Mouse (Mus musculus): ENCODE measurements around the gene Dnlz.

Gene Dnlz

DNA sequence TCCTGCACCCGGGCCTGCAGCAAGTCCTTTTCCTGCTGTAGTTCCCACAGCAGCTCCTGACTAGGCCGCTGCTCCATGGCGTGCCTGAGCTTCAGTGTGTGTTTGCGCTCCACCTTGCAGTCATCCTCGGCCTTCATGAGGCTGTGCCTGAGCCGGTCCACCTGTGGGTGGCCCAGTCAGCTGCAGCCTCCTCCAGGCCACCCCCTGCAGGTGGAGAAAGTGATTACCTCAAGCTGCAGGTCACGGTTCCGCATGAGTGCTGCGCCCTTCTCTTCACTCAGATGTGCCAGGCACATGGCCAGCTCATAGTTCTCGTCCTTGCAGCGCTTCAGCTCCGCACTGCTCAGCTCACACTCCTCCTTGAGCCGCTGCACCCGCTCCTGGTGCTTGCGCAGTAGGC lies 5.6 kb upstream of the Dnlz start:
- no peak for DNase-seq (ENCODE audit: low spot score in 2 of 2)

DNA sequence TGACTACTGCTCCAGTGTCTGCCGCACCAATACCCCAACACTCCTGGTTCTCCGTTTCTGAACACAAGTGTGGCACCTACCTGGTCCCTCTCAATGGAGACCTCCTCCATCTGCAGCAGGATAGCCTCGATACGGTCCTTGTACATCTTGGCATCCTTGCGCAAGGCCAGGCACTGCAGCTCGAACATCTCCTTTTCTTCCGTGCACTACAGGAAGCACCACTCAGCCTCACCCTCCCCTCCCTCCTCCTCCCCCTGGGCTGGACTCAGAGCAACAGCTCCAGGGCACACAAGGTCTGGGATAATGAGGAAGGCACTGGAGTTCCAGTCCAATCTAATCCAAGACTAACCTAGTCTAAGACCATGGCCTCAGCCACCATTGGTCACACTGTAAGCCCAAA lies 4.8 kb upstream of the Dnlz start:
- no peak for DNase-seq (ENCODE audit: low spot score in 2 of 2)

DNA sequence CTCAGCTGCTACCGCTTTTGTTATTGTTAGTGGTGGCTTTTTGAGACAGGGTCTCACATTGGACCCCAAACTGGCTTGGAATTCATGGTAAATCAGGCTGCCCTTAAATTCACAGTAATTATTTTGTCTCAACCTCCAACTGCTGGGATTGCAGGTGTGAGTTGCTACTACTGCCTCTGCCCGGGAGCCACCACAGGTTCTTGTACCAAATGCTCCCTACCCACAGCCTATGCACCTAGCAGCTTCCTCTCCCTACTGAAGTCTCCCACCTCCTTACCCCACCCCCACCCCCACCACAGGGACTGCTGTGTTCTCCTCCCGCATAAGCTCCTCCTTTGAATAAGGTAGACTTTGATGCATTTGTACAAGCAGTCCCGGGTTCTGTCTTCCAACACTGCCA lies 4.3 kb upstream of the Dnlz start:
- DNase-seq (ENCODE audit: low spot score in 2 of 2) = no peak

DNA sequence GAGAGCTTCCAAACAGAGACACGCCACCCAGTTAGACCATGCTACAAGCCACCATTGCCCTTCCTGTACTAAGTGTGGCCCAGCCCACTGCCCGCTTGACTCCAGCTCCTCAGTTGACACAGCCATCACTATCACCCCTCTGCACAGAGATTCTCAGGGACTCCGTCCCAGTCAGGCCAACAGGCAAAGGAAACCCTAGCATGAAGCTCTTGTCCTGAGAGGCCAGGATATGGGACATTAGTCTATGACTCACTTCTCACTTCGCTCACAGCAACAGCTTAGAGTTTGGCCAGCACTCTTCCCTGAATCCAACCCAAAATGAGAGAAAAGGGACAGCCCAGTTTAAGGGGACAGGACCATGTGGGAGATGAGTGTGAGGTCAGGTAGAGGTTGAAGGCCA lies 2.5 kb upstream of the Dnlz start:
- DNase-seq (ENCODE audit: low spot score in 2 of 2) = no peak

DNA sequence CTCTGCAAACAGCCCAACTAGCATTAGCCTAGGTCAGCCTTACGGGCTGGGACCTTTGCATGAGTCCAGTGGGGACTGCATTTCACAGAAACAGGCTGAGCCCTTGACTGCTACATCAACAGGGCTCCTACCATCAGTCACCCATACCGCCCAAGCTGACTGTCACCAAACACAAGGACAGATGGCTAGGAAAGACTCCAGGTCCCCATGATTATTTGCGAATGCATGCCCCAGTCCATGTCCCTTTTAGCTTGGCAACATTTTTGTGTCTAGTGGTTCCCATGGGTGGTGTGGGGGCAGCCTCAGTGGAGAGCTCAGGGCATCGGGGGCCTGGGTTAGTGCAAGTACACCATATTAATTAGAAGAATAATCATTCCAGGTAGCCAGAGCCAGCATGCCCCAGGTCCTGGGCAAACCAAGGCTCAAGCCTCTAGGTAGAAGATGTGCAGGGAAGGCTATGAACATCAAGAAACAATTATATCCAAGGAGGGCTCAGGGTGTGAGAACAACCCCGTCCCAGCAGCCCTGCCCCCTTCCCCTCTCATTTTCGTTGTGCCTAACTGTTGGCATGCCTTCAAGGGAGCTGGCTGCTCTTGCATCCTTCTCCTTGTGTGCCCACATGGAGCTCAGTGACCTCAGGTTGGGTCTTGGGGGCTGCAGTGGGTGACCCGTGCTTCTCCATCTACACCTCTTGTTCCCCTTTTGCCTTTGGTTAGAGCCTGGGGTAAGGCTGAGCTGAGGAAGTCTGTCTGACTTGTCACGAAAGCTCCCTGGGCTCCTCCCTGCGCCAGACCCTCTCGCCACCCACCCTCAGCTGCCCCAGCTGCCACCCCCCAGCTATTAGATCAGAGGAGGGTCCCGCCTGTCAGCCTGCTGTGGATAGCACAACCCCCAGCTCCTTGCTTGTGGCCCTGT lies 1.4 kb upstream of the Dnlz start:
- no peak for DNase-seq (ENCODE audit: low spot score in 2 of 2)

DNA sequence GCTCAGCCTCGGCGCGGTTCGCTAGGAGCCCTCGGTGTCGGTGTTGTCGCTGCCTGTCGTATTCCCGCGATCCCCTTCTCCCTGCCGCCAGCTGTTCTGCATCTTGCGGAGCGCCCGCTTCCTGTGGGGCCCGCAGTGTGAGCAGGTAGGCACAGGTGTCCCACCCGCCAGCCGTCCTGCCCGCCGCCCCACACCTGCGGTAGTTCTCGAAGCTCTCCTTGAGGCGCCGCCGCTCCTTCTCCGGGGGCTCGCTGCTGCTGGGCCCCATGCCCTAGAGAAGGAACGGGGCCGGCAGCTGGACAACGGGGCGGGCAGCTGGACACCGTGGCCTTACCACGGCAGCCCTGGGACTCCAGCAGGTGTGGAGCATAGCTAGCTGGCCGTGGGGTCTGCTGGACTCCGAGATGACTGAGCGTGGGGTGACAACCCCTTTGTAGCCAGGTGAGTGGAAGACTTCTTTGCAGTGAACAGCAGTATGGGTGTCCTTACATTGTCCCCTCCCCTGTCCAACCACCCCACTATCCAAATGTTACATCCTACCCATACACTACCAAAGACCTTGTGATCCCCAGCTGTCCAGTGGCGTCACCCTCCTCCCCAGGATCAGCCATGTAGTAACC lies 491 bp upstream of the Dnlz start:
- peak; percentile 29 to 78 for DNase-seq (ENCODE audit: low spot score in 2 of 2)

DNA sequence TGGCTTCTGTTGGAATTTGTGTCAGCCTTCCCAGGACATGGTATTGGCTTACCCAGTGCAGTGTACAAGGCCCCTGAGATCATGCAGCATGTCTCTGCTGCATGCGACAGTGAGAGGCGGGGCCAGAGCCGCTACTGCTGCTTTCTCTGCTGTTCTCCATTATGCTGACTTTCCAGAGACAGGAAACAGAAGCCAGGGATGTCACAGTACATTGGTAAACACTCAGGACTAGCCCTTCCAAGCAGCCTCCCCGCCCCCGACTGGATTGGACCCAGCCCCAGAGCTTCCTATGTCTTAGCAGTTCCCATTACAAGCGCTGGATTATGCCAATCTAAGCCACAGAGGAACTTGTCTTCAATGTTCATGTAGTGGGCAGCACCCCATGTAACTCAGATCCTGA lies 3.7 kb downstream of the Dnlz start:
- DNase-seq (ENCODE audit: low spot score in 2 of 2) = no peak

DNA sequence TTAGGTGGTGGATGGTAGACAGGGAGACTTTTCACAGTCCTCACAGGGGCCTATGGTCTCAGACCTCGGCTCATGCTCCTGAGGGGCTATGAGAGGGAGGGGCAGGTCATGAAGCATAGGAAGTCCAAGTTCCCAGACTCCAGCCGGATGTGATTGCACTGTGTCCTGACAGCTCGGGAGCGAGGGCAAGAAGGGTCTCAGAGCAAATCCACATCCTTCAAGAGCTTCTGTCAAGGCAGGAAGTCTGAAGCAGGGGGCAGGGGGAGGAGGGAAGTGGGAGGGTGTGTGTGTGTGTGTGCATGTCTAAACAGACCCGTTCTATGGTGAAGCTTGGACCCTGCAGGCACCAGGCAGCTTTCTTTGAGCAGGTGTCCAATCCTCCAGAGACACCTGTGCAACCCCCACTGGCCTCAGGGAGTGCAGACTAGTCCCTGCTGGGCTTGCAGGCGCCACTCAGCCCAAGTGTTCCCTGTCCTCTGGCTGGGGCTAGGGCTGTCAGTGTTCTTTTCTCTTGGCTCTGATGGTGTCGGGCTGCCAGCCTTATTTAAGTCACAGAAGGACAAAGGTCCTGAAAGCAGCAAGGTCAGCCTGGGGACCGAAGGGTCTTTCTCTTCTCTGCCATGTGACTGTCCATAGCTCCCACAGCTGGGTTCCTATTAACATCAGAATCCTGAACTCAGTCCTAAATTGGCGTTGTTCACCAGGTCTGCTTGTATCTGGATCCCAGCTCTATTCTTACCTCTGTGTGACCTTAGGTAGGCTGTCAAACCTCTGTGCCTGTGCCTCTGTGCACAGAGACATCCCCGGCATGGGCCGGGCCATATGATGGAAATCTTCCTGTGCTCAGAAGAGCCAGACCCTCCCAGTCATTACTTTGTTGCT lies 9.1 kb downstream of the Dnlz start:
- DNase-seq (ENCODE audit: low spot score in 2 of 2) = no peak

DNA sequence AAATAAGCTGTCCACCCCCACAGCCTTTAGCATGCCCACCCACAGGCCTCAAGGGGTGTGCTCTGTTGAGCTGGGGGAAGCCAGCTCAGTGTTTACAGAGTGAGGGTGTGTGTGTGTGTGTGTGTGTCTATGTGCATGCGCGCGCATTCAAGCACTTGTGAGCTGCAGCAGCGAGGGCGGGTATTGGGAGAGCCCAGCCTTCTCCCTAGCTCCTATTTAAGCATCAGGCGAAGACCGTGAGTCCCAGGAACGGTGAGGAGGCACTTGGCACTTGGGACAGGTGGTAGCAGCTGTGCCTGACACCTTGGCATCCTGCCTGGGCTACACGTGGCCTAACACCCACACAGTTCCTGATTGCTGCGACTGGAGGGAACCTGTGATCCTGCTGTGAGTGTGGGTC lies 9.9 kb downstream of the Dnlz start:
- DNase-seq (ENCODE audit: low spot score in 2 of 2) = peak in 1 of 2 experiments; percentile 12

DNA sequence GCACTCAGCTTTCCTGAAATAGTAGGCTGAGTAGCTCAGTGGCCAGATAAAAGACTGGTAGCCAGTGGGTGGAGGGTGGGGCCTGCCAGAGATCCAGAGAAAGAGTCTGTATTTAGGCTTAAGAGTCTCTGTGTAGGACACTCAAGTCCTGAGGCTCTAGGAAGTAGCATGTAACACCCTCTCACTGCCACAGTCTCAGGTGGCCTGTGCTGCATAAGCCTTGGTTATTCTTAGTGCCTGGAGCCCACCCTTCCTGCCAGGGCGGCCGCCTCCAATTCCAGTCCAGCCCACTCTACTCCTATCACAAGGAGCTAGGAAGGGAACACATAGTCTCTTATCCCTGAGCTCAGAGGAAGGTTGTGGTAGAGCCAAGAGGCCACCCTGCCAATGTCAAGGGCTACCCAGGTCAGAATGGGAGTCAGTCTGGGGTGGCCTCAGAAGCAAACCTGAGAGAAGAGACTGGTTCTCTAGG lies 10.4 kb downstream of the Dnlz start:
- DNase-seq (ENCODE audit: low spot score in 2 of 2) = no peak

DNA sequence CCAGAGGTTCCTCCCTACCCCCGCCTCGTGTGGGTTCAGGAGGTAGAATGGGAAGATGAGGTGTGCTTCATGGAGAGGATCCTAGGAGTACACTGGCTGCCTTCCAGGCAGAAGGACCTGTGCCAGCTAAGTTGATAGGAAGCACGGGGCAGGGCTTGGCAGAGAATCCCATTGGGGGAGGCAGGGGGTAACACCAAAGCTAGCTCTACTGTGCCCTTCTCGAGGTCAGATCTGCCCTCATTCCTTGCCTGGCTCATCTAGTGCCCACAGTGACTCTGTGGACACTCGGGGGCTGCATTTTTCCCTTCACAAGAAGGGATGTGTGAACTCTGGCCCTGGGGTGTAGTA lies 12.7 kb downstream of the Dnlz start:
- DNase-seq (ENCODE audit: low spot score in 2 of 2) = no peak

DNA sequence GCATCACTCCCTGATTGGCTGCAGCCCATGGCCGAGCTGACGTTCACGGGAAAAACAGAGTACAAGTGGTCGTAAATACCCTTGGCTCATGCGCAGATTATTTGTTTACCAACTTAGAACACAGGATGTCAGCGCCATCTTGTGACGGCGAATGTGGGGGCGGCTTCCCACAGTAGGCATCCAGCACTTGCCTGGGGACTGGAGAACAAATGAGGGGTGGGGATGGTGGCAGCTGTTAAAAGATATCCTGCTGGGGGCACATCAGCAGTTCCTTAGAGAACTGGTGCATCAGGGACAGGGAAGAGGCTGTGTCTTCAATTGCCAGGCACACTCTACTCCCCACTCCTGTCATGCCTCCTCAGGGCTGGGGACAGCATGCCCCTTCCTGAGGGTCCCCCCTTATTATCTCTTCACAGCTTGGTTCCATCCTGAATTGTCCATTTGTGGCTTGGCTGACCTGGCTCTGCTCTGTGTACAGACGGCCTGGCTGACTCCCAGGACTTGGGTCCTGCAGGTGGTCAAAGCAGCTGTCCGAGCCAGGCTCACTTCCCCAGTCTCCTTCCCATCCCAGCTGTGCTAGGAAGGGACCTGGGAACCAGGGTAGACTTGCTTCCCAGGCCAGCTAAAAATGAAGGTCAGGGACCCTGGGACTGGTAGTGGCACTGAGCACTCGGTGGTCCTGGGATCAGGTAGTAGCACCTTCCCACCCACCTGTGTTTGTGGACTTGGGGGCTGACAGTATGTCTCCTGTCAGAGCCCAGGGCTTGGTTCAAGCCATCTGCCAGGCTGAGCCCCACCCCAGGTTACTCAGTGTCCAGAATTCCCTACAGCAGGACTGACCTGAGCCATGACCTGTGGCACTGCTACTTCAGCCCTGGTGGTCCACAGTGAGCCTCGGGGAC lies 13.4 kb downstream of the Dnlz start:
- no peak for DNase-seq (ENCODE audit: low spot score in 2 of 2)

DNA sequence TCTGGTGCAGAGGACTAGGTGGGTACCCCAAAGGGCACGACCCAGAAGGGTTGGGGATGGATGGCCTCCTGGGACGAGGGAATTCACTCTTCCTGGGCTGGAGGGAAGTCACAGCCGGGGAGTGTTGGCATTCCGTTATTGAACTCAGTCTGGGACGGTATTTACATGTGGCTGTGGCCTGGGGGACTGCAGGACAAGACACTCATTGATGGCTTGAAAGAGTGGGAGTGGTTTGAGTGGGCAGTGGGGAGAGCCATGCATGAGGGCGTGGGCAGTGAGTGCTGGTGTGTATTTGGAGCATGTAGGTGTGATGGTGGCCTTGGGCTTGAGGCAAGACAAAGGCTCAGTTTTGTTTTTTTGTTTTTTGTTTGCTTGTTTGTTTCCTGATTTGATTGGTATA lies 21.2 kb downstream of the Dnlz start:
- DNase-seq (ENCODE audit: low spot score in 2 of 2) = no peak

DNA sequence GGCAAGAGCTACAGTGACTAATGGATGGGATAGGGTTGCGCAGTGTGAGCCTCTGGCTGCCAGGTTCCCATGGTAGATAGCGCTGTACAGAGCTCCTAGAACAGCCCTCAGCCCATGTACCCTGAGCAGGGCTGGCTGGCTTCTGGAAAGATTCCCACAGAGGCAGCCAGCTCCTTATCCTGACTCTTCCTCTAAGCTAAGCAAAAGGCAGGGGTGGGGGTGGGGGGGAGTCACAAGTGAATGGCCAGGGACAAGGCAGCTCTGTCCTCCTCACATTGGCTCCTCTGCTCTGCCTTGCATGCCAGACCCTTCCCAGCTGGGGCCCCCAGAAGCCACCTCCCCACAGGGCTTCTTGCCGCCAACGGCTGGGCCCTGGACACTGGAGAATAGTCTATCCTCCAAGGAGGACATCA lies 21.8 kb downstream of the Dnlz start:
- DNase-seq (ENCODE audit: low spot score in 2 of 2) = no peak

DNA sequence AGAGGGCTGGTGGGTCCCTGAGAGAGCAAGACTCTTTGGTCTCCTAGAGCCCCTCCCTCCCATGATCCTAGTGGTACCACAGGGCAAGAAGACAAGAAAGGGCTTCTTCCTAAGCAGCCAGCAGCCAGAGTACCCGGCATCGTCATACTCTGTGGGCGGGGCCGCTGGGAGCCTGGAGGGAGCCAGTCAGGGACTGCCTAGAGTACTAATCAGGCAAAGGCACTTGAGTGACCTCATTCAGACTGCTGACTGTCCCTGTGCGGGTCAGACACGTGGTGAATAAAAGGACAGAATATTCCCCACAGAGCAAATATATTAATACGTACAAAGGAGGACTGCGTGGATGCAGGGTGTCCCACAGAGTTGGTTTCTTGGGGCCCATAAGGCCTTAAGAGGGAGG lies 22.5 kb downstream of the Dnlz start:
- DNase-seq (ENCODE audit: low spot score in 2 of 2) = no peak

DNA sequence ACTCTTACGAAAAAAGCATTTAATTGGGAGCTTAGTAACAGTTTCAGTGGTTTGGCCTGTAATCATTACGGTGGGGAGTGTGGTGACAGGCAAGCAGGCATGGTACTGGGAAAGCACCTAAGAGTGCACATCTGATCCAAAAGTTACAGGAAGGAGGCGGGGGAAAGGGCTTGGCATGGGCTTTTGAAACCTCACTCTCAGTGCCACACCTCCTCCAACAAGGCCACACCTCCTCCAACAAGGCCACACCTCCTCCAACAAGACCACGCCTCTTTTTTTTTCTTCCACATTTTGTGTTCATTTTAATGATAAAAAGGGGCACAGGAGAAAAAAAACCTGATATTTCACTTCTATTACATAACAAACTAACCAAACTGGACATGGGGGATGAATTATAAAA lies 24.1 kb downstream of the Dnlz start:
- no peak for DNase-seq (ENCODE audit: low spot score in 2 of 2)

DNA sequence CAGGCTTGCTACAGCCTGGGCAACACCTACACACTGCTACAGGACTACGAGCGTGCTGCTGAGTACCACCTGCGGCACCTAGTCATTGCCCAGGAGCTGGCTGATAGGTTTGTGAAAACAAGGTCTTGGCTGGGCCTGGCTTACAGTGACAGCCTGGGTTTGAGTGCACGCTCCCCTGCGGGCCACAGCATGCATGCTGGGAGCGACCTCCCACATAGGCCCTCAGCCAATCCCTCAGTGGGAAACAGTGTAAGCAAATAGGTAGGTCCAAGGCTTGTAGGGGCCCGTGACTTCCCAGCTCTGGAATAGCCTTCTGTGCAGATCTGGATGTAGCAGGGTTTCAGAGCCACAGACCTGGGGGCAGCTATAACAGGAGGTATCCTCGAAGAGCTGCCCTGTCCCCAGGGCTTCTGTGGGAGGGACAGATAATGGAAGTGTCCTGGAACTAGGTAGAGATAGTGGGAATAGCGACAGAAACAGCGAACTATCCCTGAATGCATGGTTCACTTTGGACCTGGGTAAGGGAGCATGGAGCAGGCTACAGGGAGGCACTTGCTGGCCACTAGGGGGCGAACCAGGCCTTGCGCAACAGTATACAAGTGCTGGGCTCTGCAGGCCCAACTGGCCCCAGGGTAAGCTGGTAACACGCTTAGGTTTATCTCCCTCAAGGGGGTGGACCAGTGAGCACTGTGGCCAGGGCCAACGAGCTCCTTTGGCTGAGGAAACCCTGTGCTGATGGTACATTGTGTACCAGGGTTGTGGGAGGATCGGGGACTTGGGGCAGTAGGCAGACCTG lies 26.3 kb downstream of the Dnlz start:
- DNase-seq (ENCODE audit: low spot score in 2 of 2) = peak; percentile 45 to 82

DNA sequence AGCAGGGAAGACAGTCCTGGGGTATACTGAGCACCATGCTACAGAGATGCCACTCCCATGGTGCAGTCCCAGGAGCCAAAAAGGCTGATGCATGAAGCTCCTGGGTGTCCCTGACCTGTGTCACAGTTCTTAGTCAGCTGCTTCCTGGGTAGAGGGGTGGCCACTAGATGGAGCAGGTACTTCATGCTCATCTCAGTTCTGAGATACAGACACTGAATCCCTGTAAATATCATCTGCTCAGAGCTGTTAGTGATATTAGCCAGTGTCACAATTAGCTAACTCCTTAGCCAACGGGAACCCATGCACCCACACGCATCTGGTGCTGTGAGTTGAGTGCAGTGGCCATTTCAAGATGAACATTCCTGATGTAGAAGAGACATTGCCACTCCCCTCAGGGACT lies 27.0 kb downstream of the Dnlz start:
- no peak for DNase-seq (ENCODE audit: low spot score in 2 of 2)

DNA sequence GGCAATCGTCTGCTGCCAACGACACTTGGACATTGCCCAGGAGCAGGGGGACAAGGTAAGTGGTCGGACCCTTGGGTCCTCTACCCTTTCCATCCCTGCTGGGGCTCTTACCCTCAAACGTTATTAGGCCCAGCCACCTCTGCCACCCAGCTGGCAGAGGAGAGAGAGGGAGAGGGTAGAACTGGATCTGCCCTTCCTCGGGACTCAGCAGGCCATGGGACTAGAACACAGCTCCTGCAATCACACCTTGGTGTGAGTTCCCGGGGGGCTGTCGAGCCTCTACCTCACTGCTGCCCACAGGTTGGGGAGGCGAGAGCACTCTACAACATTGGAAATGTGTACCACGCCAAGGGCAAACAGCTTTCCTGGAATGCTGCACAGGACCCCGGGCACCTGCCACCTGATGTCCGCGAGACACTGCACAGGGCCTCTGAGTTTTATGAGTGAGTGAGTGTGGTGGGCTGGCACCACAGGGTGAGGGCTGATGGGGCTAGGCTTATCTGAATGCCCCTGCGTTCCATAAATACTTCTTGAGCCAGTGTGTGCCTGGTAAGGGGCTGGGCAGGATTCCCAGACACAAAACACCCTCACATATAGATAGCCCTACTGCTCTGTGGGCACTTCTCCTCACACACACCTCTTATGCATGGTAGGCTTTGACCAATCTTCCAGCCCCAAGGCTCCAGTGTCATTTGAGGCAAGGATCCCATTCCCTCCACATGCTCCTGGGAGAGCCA lies 28.2 kb downstream of the Dnlz start:
- no peak for DNase-seq (ENCODE audit: low spot score in 2 of 2)

Data from spleen, postnatal 4 days (tissue).